Mouse (Mus musculus) gonadal fat pad, adult 2 months (tissue): ENCODE data around the gene Soga3. TPM values are rescaled to one million over a fixed set of nuclear protein-coding genes. Genes with fewer than 3 reads are reported as not detected.
A peak's percentile ranks its signal among the peaks of the same experiment; 100 is the strongest.

Experiments
- DNase-seq: peaks from one replicate; pipeline ENCODE4 v3.0.0-alpha.2; 2012; ENCODE audit warnings: low read depth
- polyA plus RNA-seq: library from polyadenylated mRNA; depleted of rRNA; stranded (reverse); fragments of >200 nt; gene quantifications from 2 replicates; pipeline ENCODE4 v1.2.3, GENCODE M21; 2012; rRNA removed

Gene Soga3
- polyA plus RNA-seq, 1 experiment, result 0.07 TPM

GRCm38 (mm10) chr10:29208735-29209134, 65.1 kb downstream of the Soga3 start:
- no peak for DNase-seq

DNA sequence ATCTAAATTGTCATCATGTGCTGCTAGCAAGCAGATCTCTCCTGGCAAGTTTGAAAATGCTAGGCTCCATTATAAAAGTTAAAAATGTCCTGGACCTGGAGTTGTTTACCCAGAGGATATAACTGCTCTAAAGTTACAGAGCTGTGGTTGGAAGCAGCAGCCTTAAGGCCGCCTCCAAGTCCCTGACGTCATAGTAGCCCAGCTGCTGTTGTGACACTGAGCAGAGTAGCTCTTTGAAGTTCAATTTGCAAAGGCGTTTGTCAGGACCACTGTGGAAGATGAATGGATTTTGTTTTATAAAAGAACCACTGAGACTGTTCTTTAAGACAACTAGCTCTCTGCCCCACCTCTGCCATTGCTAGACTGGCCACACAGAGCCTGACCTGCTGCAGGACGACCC, 67.8 kb downstream of the Soga3 start, which contains the start of gene 9330159F19Rik:
TSS of gene 9330159F19Rik (plus strand) at position 154 of the 400 bp plus-strand sequence.
- DNase-seq, result no peak

GRCm38 (mm10) chr10:29213534-29214100, 70.0 kb downstream of the Soga3 start:
- peak; percentile 71 for DNase-seq

DNA sequence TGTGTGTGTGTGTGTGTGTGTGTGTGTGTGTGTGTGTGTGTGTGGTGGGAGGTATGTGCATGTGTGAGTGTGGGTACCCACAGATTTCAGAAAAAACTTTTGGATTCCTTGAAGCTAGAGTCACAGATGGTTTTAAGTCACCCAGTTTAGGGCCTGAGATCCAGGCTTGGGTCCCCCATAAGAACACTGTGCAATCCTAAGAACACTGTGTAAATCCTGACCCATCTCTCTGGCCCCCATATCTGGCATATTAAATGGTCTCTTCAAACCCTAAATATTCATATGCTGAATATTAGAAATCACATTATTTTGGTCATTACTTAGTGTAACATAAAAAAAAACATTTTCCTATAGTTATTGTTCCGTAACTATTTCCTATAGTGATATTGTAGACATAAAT, 73.3 kb downstream of the Soga3 start:
- DNase-seq, result no peak

GRCm38 (mm10) chr10:29217451-29217850, 73.8 kb downstream of the Soga3 start:
- DNase-seq, result no peak

DNA sequence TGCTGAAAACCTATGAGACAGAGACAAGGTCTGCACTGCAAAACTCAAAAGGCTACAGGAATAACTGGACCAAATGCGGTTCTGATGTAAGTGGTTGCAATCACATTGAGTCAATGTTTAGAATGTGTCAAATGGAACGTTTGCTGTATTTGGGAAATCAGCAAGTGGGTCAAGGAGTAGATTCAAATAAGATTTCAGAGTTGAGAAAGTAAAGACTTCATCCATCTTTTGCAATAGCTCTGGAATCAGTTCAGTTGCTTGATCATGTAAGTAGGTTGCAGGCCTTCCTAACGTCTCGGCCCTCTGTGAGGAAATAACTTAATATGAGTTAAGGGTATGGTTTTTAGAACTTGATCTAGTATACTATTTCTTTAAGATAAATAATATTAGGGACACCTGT, 81.7 kb downstream of the Soga3 start:
- peak; percentile 94 for DNase-seq

DNA sequence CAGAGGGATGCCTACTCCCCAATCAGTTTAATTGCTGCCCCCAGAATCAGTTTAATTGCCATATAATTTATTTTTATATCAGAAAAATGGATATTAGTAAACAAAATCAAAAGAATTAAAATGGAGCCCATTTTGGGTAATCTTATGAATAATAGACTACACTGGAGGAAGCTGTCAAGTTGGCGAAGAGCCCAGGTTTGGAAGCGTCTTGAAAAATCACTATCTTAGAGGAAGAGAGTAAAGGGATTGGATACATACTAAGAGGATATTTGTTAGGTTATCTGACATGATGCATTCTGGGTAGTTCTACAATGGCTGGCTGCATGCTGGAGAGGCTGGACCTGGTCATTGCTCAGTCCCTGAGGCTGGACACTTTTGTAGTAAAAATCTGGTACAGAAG, 87.6 kb downstream of the Soga3 start:
- DNase-seq, result no peak

Other genes starting within 250 kb of the Soga3 start
- gene 2310057J18Rik, start 157.5 kb upstream of the Soga3 start, polyA plus RNA-seq, result not detected in 2 replicates
- not detected in 2 replicates for gene Gm49353, start 55.1 kb downstream of the Soga3 start, polyA plus RNA-seq
- 3.1 and 3.2 TPM in 2 replicates for gene 9330159F19Rik, start 67.8 kb downstream of the Soga3 start, polyA plus RNA-seq
- gene Echdc1, start 169.3 kb downstream of the Soga3 start, polyA plus RNA-seq, result 17.9 and 21.0 TPM in 2 replicates
- gene Rnf146, start 218.6 kb downstream of the Soga3 start, polyA plus RNA-seq, result 24.6 and 26.4 TPM in 2 replicates